Mouse (Mus musculus) adrenal gland, postnatal 4 days (tissue): ENCODE results near the gene Vmn1r38. TPM values are rescaled to one million over a fixed set of nuclear protein-coding genes. Genes with fewer than 3 reads are reported as not detected.
"Not testable (repeated sequence)": the region's sequence is repeated elsewhere in the genome, so short reads cannot be mapped to it uniquely, and the experiment has no call there.

ENCODE experiments used
- DNase-seq, 2 experiments: peaks; one replicate each; pipeline ENCODE4 v3.0.0; 2021 to 2022; ENCODE audit warnings: low spot score in 2 of 2, mixed read lengths in 2 of 2
- long read RNA-seq, 2 experiments: library from polyadenylated mRNA; stranded (forward); transcript quantifications; one replicate each; pipeline ENCODE4 v2.0.0; 2021
- total RNA-seq, 2 experiments: library from RNA; stranded (reverse); gene quantifications; 2 replicates each; pipeline ENCODE4 v1.2.3; 2021

The Vmn1r38 gene
- not detected for total RNA-seq
- long read RNA-seq, experiment 1: 0 reads
- long read RNA-seq, experiment 2: 0 reads

DNA sequence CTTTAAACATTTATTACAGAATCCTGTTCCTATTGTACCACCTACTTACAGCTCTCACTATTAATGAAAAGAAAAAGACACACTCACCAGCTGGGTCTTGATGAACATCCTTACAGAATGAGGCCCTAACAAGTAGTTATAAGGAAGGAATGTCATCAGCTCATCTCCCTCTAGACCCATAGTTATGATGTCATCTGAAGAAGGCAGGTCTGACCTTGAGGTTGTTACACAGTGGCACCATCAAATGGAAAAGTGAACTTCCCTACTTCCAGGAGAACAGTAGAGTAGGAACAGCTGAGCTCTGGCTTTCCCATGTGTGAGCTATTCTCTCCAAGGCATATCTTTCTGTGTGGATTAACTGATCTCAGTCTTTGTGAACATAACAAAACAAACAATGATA, at the start of gene Vmn1r38:
Gene Vmn1r38 (minus strand): TSS at position 101 of the 400 bp plus-strand sequence.
- not testable (repeated sequence) for DNase-seq

DNA sequence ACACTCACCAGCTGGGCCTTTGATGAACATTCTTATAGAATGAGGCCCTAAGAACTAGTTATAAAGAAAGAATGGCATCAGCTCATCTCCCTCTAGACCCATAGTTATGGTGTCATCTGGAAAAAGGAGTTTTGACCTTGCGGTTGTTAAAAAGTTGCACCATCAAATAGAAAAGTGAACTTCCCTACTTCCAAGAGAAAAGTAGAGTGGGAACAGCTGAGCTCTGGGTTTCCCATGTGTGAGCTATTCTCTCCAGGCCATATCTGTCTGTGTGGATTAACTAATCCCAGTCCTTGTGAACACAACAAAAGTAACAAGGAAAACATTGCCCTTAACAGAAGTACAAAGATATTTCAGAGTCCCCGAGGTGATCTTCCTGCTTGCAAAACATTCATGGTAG, 28.1 kb upstream of the Vmn1r38 start, which contains the start of gene Vmn1r39:
Gene Vmn1r39 (minus strand): TSS at position 101 of the 400 bp plus-strand sequence.
- no peak for DNase-seq

DNA sequence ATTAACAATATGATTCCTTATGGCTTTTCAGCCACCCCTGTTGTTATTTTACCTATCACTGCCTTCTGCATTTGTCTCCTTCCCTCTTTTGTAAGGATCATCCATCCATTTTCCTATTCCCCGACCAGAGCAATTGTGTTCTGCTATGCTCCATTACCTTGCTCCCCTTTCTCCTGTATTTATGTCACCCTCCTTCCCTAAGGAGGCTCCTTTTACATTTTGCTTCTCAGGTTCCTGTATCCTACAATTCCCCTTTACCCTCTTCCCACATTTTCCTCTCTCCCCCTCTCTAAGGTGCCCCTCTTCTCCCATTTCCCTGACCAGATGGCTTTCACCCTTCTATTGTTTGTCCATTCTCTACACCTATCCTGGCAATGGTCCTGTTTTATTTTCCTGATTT, 23.9 kb upstream of the Vmn1r38 start:
- DNase-seq: no peak

DNA sequence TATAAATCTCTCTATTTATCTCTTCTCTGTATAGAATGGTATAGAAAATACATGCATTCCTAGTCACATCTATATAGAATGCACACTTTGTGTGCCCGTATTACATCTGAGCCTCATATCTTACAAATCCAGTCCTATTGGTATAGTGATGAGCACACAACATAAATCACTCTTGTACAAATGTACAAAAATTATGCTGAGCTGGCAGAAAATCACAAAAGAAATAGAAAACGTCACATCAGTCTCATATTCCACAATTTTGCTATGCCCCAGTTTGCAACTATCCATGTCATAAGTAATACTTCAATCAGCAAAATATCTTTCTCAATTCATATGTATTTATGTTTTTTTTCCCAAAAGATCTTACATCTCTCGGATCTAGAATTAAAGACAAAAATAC, 23.3 kb upstream of the Vmn1r38 start:
- no peak for DNase-seq

DNA sequence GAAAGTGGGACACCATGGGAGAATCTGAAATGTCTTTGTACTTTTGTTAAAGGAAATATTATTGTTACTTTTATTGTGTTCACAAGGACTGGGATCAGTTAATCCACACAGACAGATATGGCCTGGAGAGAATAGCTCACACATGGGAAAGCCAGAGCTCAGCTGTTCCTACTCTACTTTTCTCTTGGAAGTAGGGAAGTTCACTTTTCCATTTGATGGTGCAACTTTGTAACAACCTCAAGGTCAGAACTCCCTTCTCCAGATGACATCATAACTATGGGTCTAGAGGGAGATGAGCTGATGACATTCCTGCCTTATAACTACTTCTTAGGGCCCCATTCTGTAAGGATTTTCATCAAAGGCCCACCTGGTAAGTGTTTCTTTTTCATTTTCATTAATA, 53.3 kb downstream of the Vmn1r38 start, which contains the start of gene Vmn1r37:
Gene Vmn1r37 (plus strand): TSS at position 301 of the 400 bp plus-strand sequence.
- not testable (repeated sequence) for DNase-seq

Other genes with a start within 250 kb of the Vmn1r38 start
- gene Mad2l1, start 247.2 kb downstream of the Vmn1r38 start, total RNA-seq: 10 to 100 TPM; 30.8 to 34.2 TPM
- gene Vmn1r32, start 222.5 kb downstream of the Vmn1r38 start, total RNA-seq: not detected
- gene Vmn1r33, start 164.3 kb downstream of the Vmn1r38 start, total RNA-seq: not detected
- not detected for gene Vmn1r34, start 138.7 kb downstream of the Vmn1r38 start, total RNA-seq
- not detected for gene Vmn1r35, start 96.7 kb downstream of the Vmn1r38 start, total RNA-seq
- gene Vmn1r36, start 63.5 kb downstream of the Vmn1r38 start, total RNA-seq: not detected
- not detected for gene Vmn1r37, start 53.2 kb downstream of the Vmn1r38 start, total RNA-seq
- not detected for gene Vmn1r39, start 28.0 kb upstream of the Vmn1r38 start, total RNA-seq
- gene Gng12, start 113.8 kb upstream of the Vmn1r38 start, total RNA-seq: 100 to 1,000 TPM in 1 of 2 experiments, 10 to 100 TPM in 1; 84.1 to 103 TPM